ENCODE assay signal across 1 mouse cellular context in genomic region chr11:87678545-87678944, GRCm38 (mm10).
A peak's percentile ranks its signal among the peaks of the same experiment; 100 is the strongest.
TF ChIP-seq lines count a peak whose summit lies in the region.

No protein-coding gene starts in this region.

TF ChIP-seq in CH12.LX, 34 proteins besides CTCF, POLR2A, EP300 and RAD21 (continued from another document):
- TF ChIP-seq JUN (IDR thresholded peaks at IDR 0.05; ENCODE audit: insufficient read depth, low read depth, low read length), result no peak
- no peak for TF ChIP-seq SMC3 (IDR thresholded peaks at IDR 0.05; ENCODE audit: low read depth, low read length)
- TF ChIP-seq ZMIZ1 (IDR thresholded peaks at IDR 0.05; ENCODE audit: low read depth, low read length), result no peak
- no peak for TF ChIP-seq ELF1 (IDR thresholded peaks at IDR 0.05; ENCODE audit: low read depth, low read length)
- TF ChIP-seq IRF4 (IDR thresholded peaks at IDR 0.05; ENCODE audit: low read depth, low read length), result peak; percentile 60; the same call in 1 of the 2 replicates
- no peak for TF ChIP-seq USF2 (conservative IDR thresholded peaks at IDR 0.05; ENCODE audit: low read depth, low read length)
- TF ChIP-seq BHLHE40 (IDR thresholded peaks at IDR 0.05; ENCODE audit: low read depth, low read length), result peak; percentile 94
- no peak for TF ChIP-seq ZNF384 (IDR thresholded peaks at IDR 0.05; ENCODE audit: low read depth, low read length)
- no peak for TF ChIP-seq TCF12 (IDR thresholded peaks at IDR 0.05; ENCODE audit: low read depth, low read length)
- TF ChIP-seq MAFK (IDR thresholded peaks at IDR 0.05; ENCODE audit: insufficient replicate concordance, low read length), result no peak
- TF ChIP-seq POLR2AphosphoS2 (IDR thresholded peaks at IDR 0.05; ENCODE audit: low read depth, low read length), result no peak
- TF ChIP-seq GABPA (IDR thresholded peaks at IDR 0.05; ENCODE audit: insufficient replicate concordance, low read depth, low read length), result no peak
- no peak for TF ChIP-seq E2F4 (IDR thresholded peaks at IDR 0.05; ENCODE audit: insufficient replicate concordance, low read depth, low read length)
- no peak for TF ChIP-seq USF1 (IDR thresholded peaks at IDR 0.05; ENCODE audit: low read depth, low read length)
- TF ChIP-seq MEF2A (IDR thresholded peaks at IDR 0.05; ENCODE audit: borderline replicate concordance, low read depth, low read length), result no peak
- TF ChIP-seq PAX5 (IDR thresholded peaks at IDR 0.05; ENCODE audit: low read length), result no peak
- no peak for TF ChIP-seq MAZ (IDR thresholded peaks at IDR 0.05; ENCODE audit: low read depth, low read length)
- TF ChIP-seq CHD1 (IDR thresholded peaks at IDR 0.05; ENCODE audit: low read depth, low read length), result 0 out of 2 replicates have a peak, but pooled peaks have one; percentile 11
- no peak for TF ChIP-seq HCFC1 (IDR thresholded peaks at IDR 0.05; ENCODE audit: low read depth, low read length)
- TF ChIP-seq RCOR1 (conservative IDR thresholded peaks at IDR 0.05; ENCODE audit: low read depth, low read length), result peak; percentile 66; the same call in 1 of the 2 replicates
- peak; percentile 62 for TF ChIP-seq MAX (IDR thresholded peaks at IDR 0.05; ENCODE audit: low read length)
- no peak for TF ChIP-seq ZC3H11A (IDR thresholded peaks at IDR 0.05; ENCODE audit: low read depth, low read length)
- no peak for TF ChIP-seq NRF1 (IDR thresholded peaks at IDR 0.05; ENCODE audit: low read depth, low read length)
- peak; percentile 81 for TF ChIP-seq MXI1 (IDR thresholded peaks at IDR 0.05; ENCODE audit: low read depth, low read length)
- TF ChIP-seq SIN3A (IDR thresholded peaks at IDR 0.05; ENCODE audit: low read length), result peak; percentile 40; the same call in 1 of the 2 replicates
- TF ChIP-seq JUND (conservative IDR thresholded peaks at IDR 0.05; ENCODE audit: low read depth, low read length), result no peak
- no peak for TF ChIP-seq UBTF (IDR thresholded peaks at IDR 0.05; ENCODE audit: low read depth, low read length)
- TF ChIP-seq KAT2A (IDR thresholded peaks at IDR 0.05; ENCODE audit: insufficient replicate concordance, low read length), result no peak
- TF ChIP-seq TBP (conservative IDR thresholded peaks at IDR 0.05; ENCODE audit: low read depth, low read length), result no peak
